Mouse (Mus musculus) liver, embryonic 13.5 days (tissue): ENCODE data around the gene Dxo. TPM values are rescaled to one million over a fixed set of nuclear protein-coding genes. Genes with fewer than 3 reads are reported as not detected.

Experiments
- ATAC-seq: fragments of 200-750 bp; cut with Nextera tagmentation; 2 replicates; pipeline ENCODE4 v1.8.0; 2017; ENCODE audit warnings: low read depth, mild to moderate bottlenecking, moderate number of reproducible peaks, moderate library complexity
- DNase-seq: peaks from one replicate; pipeline ENCODE4 v3.0.0; 2022
- H3K27ac ChIP-seq: fragments of 300-500 bp; sonication (generic); 2 replicates; pipeline ENCODE4 v1.5.1; 2015; ENCODE audit warnings: moderate library complexity, mild to moderate bottlenecking, inconsistent platforms
- H3K27me3 ChIP-seq: fragments of 300-500 bp; sonication (generic); 2 replicates; pipeline ENCODE4 v1.6.1; 2015; ENCODE audit warnings: mild to moderate bottlenecking, inconsistent platforms
- H3K36me3 ChIP-seq: fragments of 300-500 bp; sonication (generic); 2 replicates; pipeline ENCODE4 v1.6.1; 2015; ENCODE audit warnings: mild to moderate bottlenecking, inconsistent platforms
- H3K4me1 ChIP-seq: fragments of 300-500 bp; sonication (generic); replicated peaks from 2 replicates; pipeline ENCODE4 v1.6.1; 2015; ENCODE audit warnings: inconsistent platforms
- H3K4me2 ChIP-seq: fragments of 300-500 bp; sonication (generic); 2 replicates; pipeline ENCODE4 v1.6.1; 2015; ENCODE audit warnings: inconsistent platforms, mild to moderate bottlenecking, moderate library complexity
- H3K4me3 ChIP-seq: fragments of 300-500 bp; sonication (generic); replicated peaks from 2 replicates; pipeline ENCODE4 v1.5.1; 2015; ENCODE audit warnings: mild to moderate bottlenecking, inconsistent platforms
- H3K9ac ChIP-seq: fragments of 300-500 bp; sonication (generic); 2 replicates; pipeline ENCODE4 v1.6.1; 2015; ENCODE audit warnings: mild to moderate bottlenecking, inconsistent platforms
- H3K9me3 ChIP-seq: fragments of 300-500 bp; sonication (generic); replicated peaks from 2 replicates; pipeline ENCODE4 v1.6.1; 2016; ENCODE audit warnings: inconsistent platforms
- WGBS: fragments of 180-500 bp; shearing (Covaris S2); methylation state at CpG from one replicate; pipeline ENCODE4 v1.1.7; 2015; ENCODE audit not compliant: insufficient replicate concordance; 5-methylcytosine and 5-hydroxymethylcytosine counted together
- microRNA-seq: library from miRNA; unstranded; fragments of <30 nt; microRNA quantifications from one replicate; pipeline ENCODE4, GENCODE M21; 2016
- polyA plus RNA-seq: library from polyadenylated mRNA; unstranded; fragments of >200 nt; fragmentation: Nextera tagmentation; extraction: Ambion mirVana; gene quantifications from 2 replicates; pipeline ENCODE4 v1.2.1, GENCODE M21; 2015

Gene Dxo
- polyA plus RNA-seq, 1 experiment from 2014 or later = 30.9 TPM

- no peaks in the 10 kb centered on the region for H3K9me3 ChIP-seq
- H3K4me2 ChIP-seq = 0 out of 2 replicates have a peak overlapping the region, but pooled peaks have one; percentile 2
- H3K27ac ChIP-seq = no peak overlapping the region
- DNase-seq = no peak
- H3K36me3 ChIP-seq = no peaks in the 10 kb centered on the region
- H3K4me1 ChIP-seq = peaks cover 37% of the 10 kb centered on the region
- no peaks in the 10 kb centered on the region for H3K27me3 ChIP-seq
- ATAC-seq = peak; percentile 40; the same call in 1 of the 2 replicates
- no peak overlapping the region for H3K9ac ChIP-seq
- H3K4me3 ChIP-seq = no peak overlapping the region
- 30% methylated on average over 6 of the region's 6 CpGs for WGBS
Measured at GRCm38 (mm10) chr17:34884704-34885103, 47.9 kb downstream of the Dxo start.

- H3K9me3 ChIP-seq = no peaks in the 10 kb centered on the region
- H3K4me2 ChIP-seq = no peak overlapping the region
- ATAC-seq (no peak), DNase-seq (no peak)
- 70% methylated on average over 3 of the region's 3 CpGs for WGBS
- peaks cover 37% of the 10 kb centered on the region for H3K4me1 ChIP-seq
- no peak overlapping the region for H3K27ac ChIP-seq
- H3K4me3 ChIP-seq = no peak overlapping the region
- no peak overlapping the region for H3K9ac ChIP-seq
- H3K27me3 ChIP-seq = no peaks in the 10 kb centered on the region
- H3K36me3 ChIP-seq = no peaks in the 10 kb centered on the region
Measured at GRCm38 (mm10) chr17:34885615-34886014, 48.8 kb downstream of the Dxo start.

GRCm38 (mm10) chr17:34887942-34888341, 51.1 kb downstream of the Dxo start:
- no peak overlapping the region for H3K4me3 ChIP-seq
- DNase-seq = no peak
- no peak for ATAC-seq
- no peak overlapping the region for H3K27ac ChIP-seq
- H3K36me3 ChIP-seq = no peaks in the 10 kb centered on the region
- peaks cover 32% of the 10 kb centered on the region for H3K4me1 ChIP-seq
- H3K27me3 ChIP-seq = no peaks in the 10 kb centered on the region
- 56% methylated on average over 5 of the region's 5 CpGs for WGBS
- no peaks in the 10 kb centered on the region for H3K9me3 ChIP-seq
- no peak overlapping the region for H3K4me2 ChIP-seq
- H3K9ac ChIP-seq = no peak overlapping the region

Small RNAs within 50 kb of the gene (microRNA-seq; reads per million reads assigned to microRNA genes)
- gene Mir6970 (not detected), gene Mir6971 (5.0 reads per million, percentile 11 among the genes with 10 or more reads in this experiment), gene Mir6972 (0.88 reads per million)

Other genes starting within 250 kb of the Dxo start
- gene Gpsm3, start 247.2 kb upstream of the Dxo start, polyA plus RNA-seq = 8.5 and 8.9 TPM in 2 replicates
- gene Pbx2, start 245.8 kb upstream of the Dxo start, polyA plus RNA-seq = 3.8 TPM in 2 replicates
- gene Ager, start 239.2 kb upstream of the Dxo start, polyA plus RNA-seq = 0.68 and 0.72 TPM in 2 replicates
- gene Rnf5, start 233.3 kb upstream of the Dxo start, polyA plus RNA-seq = 86.1 and 93.6 TPM in 2 replicates
- gene Agpat1, start 232.8 kb upstream of the Dxo start, polyA plus RNA-seq = 24.9 and 27.0 TPM in 2 replicates
- 0.30 and 0.34 TPM in 2 replicates for gene Egfl8, start 221.0 kb upstream of the Dxo start, polyA plus RNA-seq
- 10.4 and 12.0 TPM in 2 replicates for gene Ppt2, start 208.5 kb upstream of the Dxo start, polyA plus RNA-seq
- 0.05 and 0.07 TPM in 2 replicates for gene Prrt1, start 207.5 kb upstream of the Dxo start, polyA plus RNA-seq
- gene Fkbpl, start 192.3 kb upstream of the Dxo start, polyA plus RNA-seq = 5.6 and 5.9 TPM in 2 replicates
- 24.6 and 27.4 TPM in 2 replicates for gene Atf6b, start 189.9 kb upstream of the Dxo start, polyA plus RNA-seq
- 0.05 and 0.08 TPM in 2 replicates for gene Tnxb, start 166.5 kb upstream of the Dxo start, polyA plus RNA-seq
- gene C4b, start 93.1 kb upstream of the Dxo start, polyA plus RNA-seq = 1.2 and 1.4 TPM in 2 replicates
- gene Cyp21a1, start 32.5 kb upstream of the Dxo start, polyA plus RNA-seq = not detected in 2 replicates
- 19.9 and 20.2 TPM in 2 replicates for gene Stk19, start 74 bp upstream of the Dxo start, polyA plus RNA-seq
- 24.0 and 26.1 TPM in 2 replicates for gene Skiv2l, start 13.2 kb downstream of the Dxo start, polyA plus RNA-seq
- gene Nelfe, start 13.4 kb downstream of the Dxo start, polyA plus RNA-seq = 60.1 and 65.1 TPM in 2 replicates
- 118 and 133 TPM in 2 replicates for gene Cfb, start 25.5 kb downstream of the Dxo start, polyA plus RNA-seq
- 0.54 and 0.80 TPM in 2 replicates for gene Zbtb12, start 42.5 kb downstream of the Dxo start, polyA plus RNA-seq
- gene Gm20547, start 45.0 kb downstream of the Dxo start, polyA plus RNA-seq = 0.17 TPM in 1 of 2 replicates, not detected in the other
- gene C2, start 61.2 kb downstream of the Dxo start, polyA plus RNA-seq = 11.1 and 11.7 TPM in 2 replicates
- gene Ehmt2, start 61.5 kb downstream of the Dxo start, polyA plus RNA-seq = 16.8 and 17.7 TPM in 2 replicates
- gene Slc44a4, start 77.4 kb downstream of the Dxo start, polyA plus RNA-seq = 1.5 TPM in 2 replicates
- 14.2 and 15.2 TPM in 2 replicates for gene Neu1, start 94.2 kb downstream of the Dxo start, polyA plus RNA-seq
- 0.07 and 0.15 TPM in 2 replicates for gene Hspa1b, start 122.2 kb downstream of the Dxo start, polyA plus RNA-seq
- not detected in 2 replicates for gene Gm20481, start 132.9 kb downstream of the Dxo start, polyA plus RNA-seq
- 2.1 and 2.3 TPM in 2 replicates for gene Hspa1a, start 135.1 kb downstream of the Dxo start, polyA plus RNA-seq
- gene Hspa1l, start 135.7 kb downstream of the Dxo start, polyA plus RNA-seq = 0.10 and 0.34 TPM in 2 replicates
- gene Lsm2, start 144.8 kb downstream of the Dxo start, polyA plus RNA-seq = 163 and 178 TPM in 2 replicates
- 110 and 112 TPM in 2 replicates for gene Vars, start 164.0 kb downstream of the Dxo start, polyA plus RNA-seq
- gene Vwa7, start 179.6 kb downstream of the Dxo start, polyA plus RNA-seq = 0.08 TPM in 2 replicates
- 2.5 and 2.8 TPM in 2 replicates for gene Sapcd1, start 191.0 kb downstream of the Dxo start, polyA plus RNA-seq
- 3.2 and 3.4 TPM in 2 replicates for gene Msh5, start 209.7 kb downstream of the Dxo start, polyA plus RNA-seq
- gene Clic1, start 212.9 kb downstream of the Dxo start, polyA plus RNA-seq = 141 and 147 TPM in 2 replicates
- 28.9 and 30.6 TPM in 2 replicates for gene Ddah2, start 222.0 kb downstream of the Dxo start, polyA plus RNA-seq
- gene Ly6g6c, start 228.4 kb downstream of the Dxo start, polyA plus RNA-seq = 0.25 and 0.31 TPM in 2 replicates
- 4.1 and 5.2 TPM in 2 replicates for gene Mpig6b, start 229.2 kb downstream of the Dxo start, polyA plus RNA-seq
- 0.13 and 0.23 TPM in 2 replicates for gene Ly6g6e, start 239.9 kb downstream of the Dxo start, polyA plus RNA-seq
- 0.35 and 0.47 TPM in 2 replicates for gene Ly6g6d, start 241.0 kb downstream of the Dxo start, polyA plus RNA-seq
- 7.2 and 7.3 TPM in 2 replicates for gene Ly6g6f, start 248.6 kb downstream of the Dxo start, polyA plus RNA-seq